Mouse (Mus musculus) hindbrain, embryonic 15.5 days (tissue): ENCODE data around the gene Cpeb1. TPM values are rescaled to one million over a fixed set of nuclear protein-coding genes. Genes with fewer than 3 reads are reported as not detected.
"Not testable (repeated sequence)": the region's sequence is repeated elsewhere in the genome, so short reads cannot be mapped to it uniquely, and the experiment has no call there.

Experiments used
- ATAC-seq: fragments of 200-750 bp; cut with Nextera tagmentation; 2 replicates; pipeline ENCODE4 v1.8.0; 2017; ENCODE audit warnings: low read depth, moderate number of reproducible peaks, moderate TSS enrichment; ENCODE audit not compliant: low FRiP score
- H3K27ac ChIP-seq: fragments of 300-500 bp; sonication (generic); replicated peaks from 2 replicates; pipeline ENCODE4 v1.5.1; 2015; ENCODE audit warnings: mild to moderate bottlenecking, inconsistent platforms
- H3K27me3 ChIP-seq: fragments of 300-500 bp; sonication (generic); 2 replicates; pipeline ENCODE4 v1.6.1; 2015; ENCODE audit warnings: control low read depth, inconsistent platforms
- H3K36me3 ChIP-seq: fragments of 300-500 bp; sonication (generic); 2 replicates; pipeline ENCODE4 v1.6.1; 2015; ENCODE audit warnings: control low read depth, inconsistent platforms
- H3K4me1 ChIP-seq: fragments of 300-500 bp; sonication (generic); replicated peaks from 2 replicates; pipeline ENCODE4 v1.6.1; 2015; ENCODE audit warnings: control low read depth, inconsistent platforms
- H3K4me2 ChIP-seq: fragments of 300-500 bp; sonication (generic); 2 replicates; pipeline ENCODE4 v1.6.1; 2015; ENCODE audit warnings: moderate library complexity, mild to moderate bottlenecking, inconsistent platforms
- H3K4me3 ChIP-seq: fragments of 300-500 bp; sonication (generic); 2 replicates; pipeline ENCODE4 v1.5.1; 2015; ENCODE audit warnings: mild to moderate bottlenecking, inconsistent platforms
- H3K9ac ChIP-seq: fragments of 300-500 bp; sonication (generic); 2 replicates; pipeline ENCODE4 v1.6.1; 2015; ENCODE audit warnings: inconsistent platforms
- H3K9me3 ChIP-seq: fragments of 300-500 bp; sonication (generic); 2 replicates; pipeline ENCODE4 v1.6.1; 2016; ENCODE audit warnings: control low read depth, inconsistent platforms
- WGBS: fragments of 180-500 bp; shearing (Covaris S2); methylation state at CpG from one replicate; pipeline ENCODE4 v1.1.7; 2015; 5-methylcytosine and 5-hydroxymethylcytosine counted together
- polyA plus RNA-seq: library from polyadenylated mRNA; unstranded; fragments of >200 nt; fragmentation: Nextera tagmentation; extraction: Ambion mirVana; gene quantifications from 2 replicates; pipeline ENCODE4 v1.2.1, GENCODE M21; 2015

Gene Cpeb1
- 5.7 and 6.2 TPM in 2 replicates for polyA plus RNA-seq

DNA sequence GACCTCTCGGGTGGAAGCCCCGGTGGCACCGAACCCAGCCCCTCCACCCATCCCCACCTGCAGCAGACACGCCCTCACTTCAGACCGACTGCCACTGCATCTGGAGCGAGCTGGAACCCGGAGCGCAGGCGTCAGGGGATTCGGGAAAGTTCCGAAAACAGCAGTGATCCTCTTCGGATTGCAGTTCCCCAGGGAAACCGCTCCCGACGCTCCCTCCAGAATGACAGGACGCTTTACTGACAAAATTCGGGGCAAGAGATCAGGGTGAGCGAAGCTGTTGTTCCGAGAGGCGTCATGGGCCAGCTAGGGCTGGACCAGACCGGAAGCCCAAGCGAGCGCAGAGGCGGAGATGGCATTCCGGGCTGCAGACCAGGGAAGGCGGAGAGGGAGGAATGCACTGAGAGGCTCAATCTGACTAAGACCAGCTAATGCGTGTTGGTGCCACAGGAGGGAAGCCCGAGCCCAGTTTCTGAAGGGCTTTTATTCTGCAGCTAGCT, at the start of gene Cpeb1:
TSS of gene Cpeb1 (minus strand) at position 311 of the 497 bp plus-strand sequence.
- Histone ChIP-seq H3K4me1 (peaks cover 26% of the 10 kb centered on the region), H3K36me3 (peaks cover 3% of the 10 kb centered on the region; the same call in 1 of the 2 replicates), H3K4me2 (peak within 1 kb of the TSS; percentile 97), H3K27ac (no peak within 1 kb of the TSS), H3K27me3 (peaks cover 49% of the 10 kb centered on the region), H3K9ac (peak within 1 kb of the TSS; percentile 47), H3K4me3 (peak within 1 kb of the TSS; percentile 59), H3K9me3 (no peaks in the 10 kb centered on the region)
- WGBS = 1% methylated on average over 28 of the region's 28 CpGs
- peak; percentile 76 for ATAC-seq

DNA sequence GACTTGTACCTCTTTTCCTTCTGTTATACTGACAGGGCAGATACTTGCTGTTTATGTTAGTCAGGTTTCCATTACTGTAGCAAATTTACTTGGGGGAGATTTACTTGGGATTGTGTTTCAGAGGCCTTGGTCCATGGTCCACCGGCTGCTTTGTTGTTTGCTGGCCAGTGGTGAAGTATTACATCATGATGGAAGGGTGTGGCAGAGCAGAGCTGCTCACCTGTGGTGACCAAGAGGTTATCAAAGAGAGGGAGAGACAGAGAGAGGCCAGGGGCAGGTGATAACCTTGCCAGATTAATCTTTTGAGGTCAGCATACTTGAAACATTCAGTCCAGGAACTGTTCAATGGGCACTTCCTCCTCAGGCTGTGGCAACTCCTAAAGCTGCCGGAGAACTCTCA, 45.8 kb upstream of the Cpeb1 start:
- H3K9ac ChIP-seq = no peak overlapping the region
- H3K9me3 ChIP-seq = no peaks in the 10 kb centered on the region
- H3K36me3 ChIP-seq = no peaks in the 10 kb centered on the region
- ATAC-seq = no peak
- no peak overlapping the region for H3K4me3 ChIP-seq
- no peaks in the 10 kb centered on the region for H3K4me1 ChIP-seq
- 84% methylated on average over 2 of the region's 2 CpGs for WGBS
- no peak overlapping the region for H3K4me2 ChIP-seq
- H3K27me3 ChIP-seq = no peaks in the 10 kb centered on the region
- H3K27ac ChIP-seq = no peak overlapping the region

- Histone ChIP-seq H3K27me3 (no peaks in the 10 kb centered on the region), H3K4me1 (peaks cover 4% of the 10 kb centered on the region; the same call in 1 of the 2 replicates), H3K9ac (no peak within 1 kb of the TSS), H3K9me3 (no peaks in the 10 kb centered on the region), H3K4me3 (no peak within 1 kb of the TSS), H3K27ac (no peak within 1 kb of the TSS), H3K4me2 (no peak within 1 kb of the TSS), H3K36me3 (no peaks in the 10 kb centered on the region)
- WGBS = 69% methylated on average over 7 of the region's 7 CpGs
- no peak for ATAC-seq
These were observed 42.9 kb upstream of the Cpeb1 start, which contains the start of gene BC048679 for GRCm38 (mm10) chr7:81498181-81498580. Gene BC048679, minus strand, starts transcription at chr7:81498281.

- no peak overlapping the region for H3K4me2 ChIP-seq
- H3K27me3 ChIP-seq = no peaks in the 10 kb centered on the region
- no peak overlapping the region for H3K9ac ChIP-seq
- WGBS = 9% methylated on average over 6 of the region's 6 CpGs
- no peaks in the 10 kb centered on the region for H3K9me3 ChIP-seq
- no peaks in the 10 kb centered on the region for H3K36me3 ChIP-seq
- H3K4me1 ChIP-seq = peaks cover 9% of the 10 kb centered on the region
- no peak for ATAC-seq
- no peak overlapping the region for H3K27ac ChIP-seq
- H3K4me3 ChIP-seq = no peak overlapping the region
These were observed 41.9 kb upstream of the Cpeb1 start for GRCm38 (mm10) chr7:81497171-81497570.

- H3K27me3 ChIP-seq = no peaks in the 10 kb centered on the region
- peak within 1 kb of the TSS; percentile 78 for H3K4me3 ChIP-seq
- H3K27ac ChIP-seq = peak within 1 kb of the TSS; percentile 96
- H3K9ac ChIP-seq = peak within 1 kb of the TSS; percentile 90
- peaks cover 24% of the 10 kb centered on the region for H3K4me1 ChIP-seq
- under 1% methylated on average over 57 of the region's 57 CpGs for WGBS
- peak; percentile 96 for ATAC-seq
- H3K4me2 ChIP-seq = peak within 1 kb of the TSS; percentile 66
- no peaks in the 10 kb centered on the region for H3K36me3 ChIP-seq
- H3K9me3 ChIP-seq = no peaks in the 10 kb centered on the region
These were observed 38.2 kb upstream of the Cpeb1 start, which contains the start of gene Ap3b2 for GRCm38 (mm10) chr7:81493331-81494021. Gene Ap3b2, minus strand, starts transcription at chr7:81493925.

- Histone ChIP-seq H3K4me1 (peaks cover 24% of the 10 kb centered on the region), H3K27ac (peak overlapping the region; percentile 96), H3K36me3 (no peaks in the 10 kb centered on the region), H3K9ac (peak overlapping the region; percentile 90), H3K4me2 (peak overlapping the region; percentile 66), H3K27me3 (no peaks in the 10 kb centered on the region), H3K9me3 (no peaks in the 10 kb centered on the region), H3K4me3 (peak overlapping the region; percentile 78)
- 26% methylated on average over 9 of the region's 9 CpGs for WGBS
- no peak for ATAC-seq
These were observed 37.4 kb upstream of the Cpeb1 start for GRCm38 (mm10) chr7:81492628-81493027.

DNA sequence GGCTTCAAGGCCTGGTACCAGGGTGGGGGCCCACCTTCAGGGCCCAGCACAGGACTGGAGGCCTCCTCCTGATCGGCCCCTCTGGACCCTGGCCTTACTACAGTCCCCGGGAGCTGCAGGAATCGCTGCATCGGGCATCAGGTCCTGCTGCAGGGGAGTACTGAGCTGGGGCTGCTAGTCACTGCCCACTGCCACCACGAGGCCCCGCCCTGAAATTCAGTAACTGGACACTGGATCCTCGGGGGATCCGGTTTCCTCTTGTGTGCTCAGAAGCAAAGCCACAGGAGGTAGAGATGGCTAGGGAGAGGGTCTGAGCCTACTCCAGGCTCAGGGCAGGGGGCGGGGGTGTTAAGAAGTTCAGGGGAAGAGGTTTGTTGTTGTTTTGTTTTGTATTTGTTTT, 34.4 kb upstream of the Cpeb1 start:
- Histone ChIP-seq H3K27me3 (no peaks in the 10 kb centered on the region), H3K4me3 (no peak overlapping the region), H3K27ac (no peak overlapping the region), H3K9me3 (no peaks in the 10 kb centered on the region), H3K36me3 (peaks cover 2% of the 10 kb centered on the region; the same call in 1 of the 2 replicates), H3K4me1 (peaks cover 24% of the 10 kb centered on the region), H3K4me2 (no peak overlapping the region), H3K9ac (no peak overlapping the region)
- WGBS = 10% methylated on average over 9 of the region's 9 CpGs
- ATAC-seq = no peak

DNA sequence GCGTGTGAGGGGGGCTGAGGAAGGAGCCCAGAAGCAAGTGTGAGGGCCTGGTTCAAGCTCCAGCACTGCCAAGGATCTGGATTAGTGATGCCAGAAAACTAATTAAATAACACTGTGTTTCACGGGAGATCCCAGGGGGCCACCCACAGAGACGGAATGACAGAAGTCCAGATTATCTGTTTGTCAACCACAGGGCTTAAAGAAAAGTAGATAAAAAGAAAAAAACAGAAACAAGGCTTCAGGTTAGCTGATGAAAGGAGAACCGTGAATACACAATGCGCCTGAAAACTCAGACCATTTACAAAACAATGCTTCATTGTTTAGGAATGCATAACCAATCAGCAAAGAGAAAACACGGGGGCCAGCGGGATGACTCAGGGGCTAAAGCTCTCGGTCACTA, 25.5 kb upstream of the Cpeb1 start:
- ATAC-seq = no peak
- no peak overlapping the region for H3K4me3 ChIP-seq
- H3K4me1 ChIP-seq = no peaks in the 10 kb centered on the region; the same call in 1 of the 2 replicates
- no peaks in the 10 kb centered on the region for H3K9me3 ChIP-seq
- WGBS = 4% methylated on average over 8 of the region's 8 CpGs
- H3K27me3 ChIP-seq = no peaks in the 10 kb centered on the region
- H3K9ac ChIP-seq = no peak overlapping the region
- no peak overlapping the region for H3K27ac ChIP-seq
- H3K36me3 ChIP-seq = peaks cover 38% of the 10 kb centered on the region
- no peak overlapping the region for H3K4me2 ChIP-seq

DNA sequence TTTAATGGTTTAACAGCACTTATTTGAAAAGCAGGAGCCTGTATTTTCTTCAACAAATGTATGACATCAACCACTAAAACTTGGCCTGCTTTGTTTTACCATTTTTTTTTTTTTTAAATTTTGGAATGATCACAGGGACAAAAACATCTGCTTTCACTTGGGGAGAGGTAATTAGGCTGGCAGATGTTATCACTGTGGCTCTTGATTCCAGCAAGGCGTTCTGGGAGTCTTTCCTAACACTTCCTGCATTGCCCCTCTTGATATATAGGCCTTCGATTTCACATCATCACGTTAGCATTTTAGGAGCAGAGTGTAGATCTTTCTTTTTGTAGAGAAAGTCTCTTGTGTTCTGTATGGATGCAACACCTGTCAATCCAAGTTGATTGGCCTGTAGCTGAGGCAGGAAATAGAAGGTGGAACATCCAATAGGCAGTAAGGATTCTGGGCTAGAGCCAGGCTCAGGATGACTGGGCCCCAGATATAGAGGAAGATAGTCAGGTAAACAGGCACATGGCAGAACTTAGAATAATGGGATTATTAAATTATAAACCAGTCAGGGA, 24.3 kb upstream of the Cpeb1 start:
- 63% methylated on average over 3 of the region's 3 CpGs for WGBS
- H3K36me3 ChIP-seq = peaks cover 45% of the 10 kb centered on the region

DNA sequence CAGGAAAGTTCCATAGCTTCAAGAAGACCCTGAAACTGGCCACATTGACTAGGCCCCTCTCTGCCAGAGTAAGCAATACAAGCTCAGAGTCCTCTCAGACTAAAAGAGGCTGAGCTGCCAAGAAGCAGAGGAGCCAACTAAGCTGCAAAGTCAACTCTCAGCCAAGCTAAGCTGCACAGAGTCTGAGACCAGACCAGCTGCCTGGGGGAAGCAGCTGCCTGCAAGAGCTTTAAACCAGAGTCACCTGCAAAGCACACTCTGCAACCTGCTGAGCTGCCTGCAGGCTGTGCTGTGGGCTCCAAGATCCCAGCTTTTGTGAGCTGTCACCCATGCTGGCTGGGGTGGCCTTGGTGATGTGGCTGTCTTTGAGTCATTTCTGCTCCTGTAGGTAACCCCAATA, 23.0 kb upstream of the Cpeb1 start:
- H3K4me2 ChIP-seq, H3K9ac ChIP-seq, H3K4me1 ChIP-seq, H3K27ac ChIP-seq, H3K9me3 ChIP-seq, H3K4me3 ChIP-seq, H3K27me3 ChIP-seq: not testable (repeated sequence)
- H3K36me3 ChIP-seq = peaks cover 44% of the 10 kb centered on the region
- ATAC-seq = peak; percentile 40; the same call in 1 of the 2 replicates

More for the DNA sequence above, 24.3 kb upstream of the Cpeb1 start:
- no peaks in the 10 kb centered on the region; the same call in 1 of the 2 replicates for H3K4me1 ChIP-seq
- H3K9ac ChIP-seq = no peak overlapping the region
- H3K27me3 ChIP-seq = no peaks in the 10 kb centered on the region
- H3K4me3 ChIP-seq = no peak overlapping the region
- no peak overlapping the region for H3K4me2 ChIP-seq
- ATAC-seq = no peak
- no peaks in the 10 kb centered on the region for H3K9me3 ChIP-seq
- no peak overlapping the region for H3K27ac ChIP-seq

DNA sequence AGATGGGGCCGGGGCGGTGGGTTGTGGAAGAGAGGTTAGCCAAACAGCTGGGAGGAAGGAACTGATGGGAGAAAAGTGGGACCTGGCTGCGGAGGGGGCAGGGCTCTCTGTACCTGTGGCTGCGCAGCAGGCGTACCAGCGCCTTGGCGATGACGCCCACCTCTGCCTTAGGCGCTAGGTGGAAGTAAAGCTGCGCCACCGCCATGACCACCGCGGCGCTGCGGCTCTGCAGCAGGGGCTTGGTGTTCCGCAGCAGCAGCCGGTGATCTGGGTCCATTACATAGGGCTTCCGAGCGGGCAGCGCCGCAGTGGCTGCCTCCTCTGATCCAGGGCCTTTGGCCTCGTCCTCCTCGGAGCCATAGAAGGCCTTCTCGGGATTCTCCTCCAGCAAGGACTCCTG, 21.6 kb upstream of the Cpeb1 start:
- H3K9ac ChIP-seq = no peak overlapping the region
- ATAC-seq = peak; percentile 40; the same call in 1 of the 2 replicates
- 11% methylated on average over 24 of the region's 24 CpGs for WGBS

GRCm38 (mm10) chr7:81475221-81475620, 20.0 kb upstream of the Cpeb1 start:
- H3K36me3 ChIP-seq = peaks cover 58% of the 10 kb centered on the region
- H3K4me2 ChIP-seq = no peak overlapping the region
- 85% methylated on average over 3 of the region's 3 CpGs for WGBS
- no peaks in the 10 kb centered on the region; the same call in 1 of the 2 replicates for H3K4me1 ChIP-seq
- no peaks in the 10 kb centered on the region for H3K9me3 ChIP-seq
- no peak overlapping the region for H3K27ac ChIP-seq
- H3K4me3 ChIP-seq = no peak overlapping the region
- H3K27me3 ChIP-seq = no peaks in the 10 kb centered on the region
- H3K9ac ChIP-seq = no peak overlapping the region
- ATAC-seq = no peak

More for the DNA sequence above, 21.6 kb upstream of the Cpeb1 start:
- no peaks in the 10 kb centered on the region for H3K27me3 ChIP-seq
- no peaks in the 10 kb centered on the region for H3K9me3 ChIP-seq
- H3K4me1 ChIP-seq = no peaks in the 10 kb centered on the region; the same call in 1 of the 2 replicates
- peaks cover 46% of the 10 kb centered on the region for H3K36me3 ChIP-seq
- no peak overlapping the region for H3K4me3 ChIP-seq
- H3K4me2 ChIP-seq = no peak overlapping the region
- H3K27ac ChIP-seq = no peak overlapping the region
